Mouse (Mus musculus) layer of hippocampus, postnatal 25 days (tissue): ENCODE measurements at regions not wholly inside any gene's neighbourhood (a gene's known extent, or its start where the extent isn't known, plus 50 kb on each side); places are given as distances from the start of the nearest gene placed in this dataset.

Experiments
- DNase-seq, 2 experiments: peaks; one replicate each; pipeline ENCODE4 v3.0.0; 2022; ENCODE audit warnings: mixed read lengths in 2 of 2, low spot score in 1 of 2; ENCODE audit errors: extremely low spot score in 1 of 2

GRCm38 (mm10) chr2:19714025-19714424, 56.5 kb downstream of the Otud1 start:
- DNase-seq: no peak

GRCm38 (mm10) chr2:19715564-19716238, 58.1 kb downstream of the Otud1 start:
- DNase-seq: peak; percentile 17 to 75

- no peak for DNase-seq
These were observed 58.8 kb downstream of the Otud1 start for GRCm38 (mm10) chr2:19716388-19716787.

DNA sequence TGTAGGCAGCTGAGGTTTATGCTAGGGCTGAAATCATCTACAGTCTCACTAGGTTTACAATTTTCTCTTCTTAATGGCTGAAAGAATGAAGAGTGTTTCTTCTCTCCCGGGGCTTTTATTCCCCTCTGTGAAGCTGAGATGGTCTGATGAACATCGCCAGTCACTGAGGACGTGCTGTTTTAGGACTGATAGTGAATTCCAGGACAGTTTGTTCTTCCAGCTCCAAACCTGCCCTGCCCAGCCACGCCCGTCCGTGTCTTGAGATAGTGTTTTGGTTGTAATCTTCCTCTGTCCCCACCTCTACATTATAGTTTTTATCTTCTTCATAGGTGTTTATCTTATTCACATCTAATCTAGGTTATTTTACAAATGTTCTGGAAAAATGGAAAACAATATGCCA, 68.5 kb downstream of the Otud1 start:
- DNase-seq: no peak

GRCm38 (mm10) chr2:19726904-19727303, 69.4 kb downstream of the Otud1 start:
- peak; percentile 29 to 46 for DNase-seq

GRCm38 (mm10) chr2:19732922-19733859, 75.6 kb downstream of the Otud1 start:
- DNase-seq: no peak

DNA sequence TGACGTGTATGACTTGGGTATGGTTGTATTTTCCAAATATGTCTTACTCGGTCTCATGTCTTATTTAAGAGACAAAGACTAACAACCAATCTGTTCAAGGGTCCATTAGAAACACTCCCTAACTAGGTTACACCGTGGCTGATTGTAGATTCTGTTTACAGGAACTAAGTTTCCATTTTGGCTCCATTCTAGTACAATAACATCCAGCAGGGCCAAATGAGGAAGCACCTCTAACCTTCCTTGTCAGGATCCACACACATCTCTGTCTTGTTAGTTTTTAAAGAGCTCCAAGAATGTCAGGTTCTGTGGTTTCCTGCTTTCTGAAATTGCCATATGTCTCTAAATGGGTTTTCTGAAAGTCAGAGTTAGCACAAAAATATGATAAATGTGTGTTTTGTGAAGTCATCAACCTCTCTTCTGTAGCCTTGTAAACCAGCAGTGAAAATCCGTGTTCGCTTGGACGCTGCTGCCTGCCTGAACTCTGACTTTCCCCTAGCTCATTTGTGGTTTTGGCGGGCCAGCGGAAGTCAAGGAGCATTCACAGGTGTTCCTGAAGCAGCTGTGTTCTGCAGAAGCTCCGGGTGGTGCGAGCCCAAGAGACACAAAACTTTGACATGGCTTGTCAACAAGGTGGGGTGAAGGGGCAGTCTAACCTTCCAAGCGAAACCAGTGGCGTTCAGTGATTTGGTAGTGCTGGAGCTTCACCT, 76.8 kb downstream of the Otud1 start:
- no peak for DNase-seq

DNA sequence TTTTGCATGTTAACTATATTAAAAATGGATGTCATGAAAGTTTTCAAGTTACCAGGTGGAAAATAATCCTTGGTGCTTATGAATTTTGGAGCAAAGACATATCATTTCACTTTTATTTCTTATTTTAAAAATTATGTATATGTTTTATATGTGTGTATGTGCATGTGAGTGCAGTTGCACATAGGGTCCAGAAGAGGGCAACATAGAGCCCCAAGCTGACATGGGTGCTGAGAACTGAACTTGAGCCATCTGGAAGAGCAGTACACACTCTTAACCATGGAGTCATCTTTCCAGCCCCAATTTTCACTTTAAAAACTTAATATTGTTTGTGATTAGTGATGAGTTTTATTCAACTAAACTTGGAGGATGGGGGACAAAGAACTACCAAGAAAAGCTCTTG, 84.0 kb downstream of the Otud1 start:
- DNase-seq: no peak

GRCm38 (mm10) chr2:19743467-19743866, 85.9 kb downstream of the Otud1 start:
- DNase-seq: no peak

- no peak for DNase-seq
These were observed 87.6 kb downstream of the Otud1 start for GRCm38 (mm10) chr2:19744986-19745660.

GRCm38 (mm10) chr2:19752753-19753152, 95.2 kb downstream of the Otud1 start:
- DNase-seq: no peak

GRCm38 (mm10) chr2:19753479-19753878, 95.9 kb downstream of the Otud1 start:
- no peak for DNase-seq

GRCm38 (mm10) chr2:19757910-19758309, 100.4 kb downstream of the Otud1 start:
- DNase-seq: no peak

DNA sequence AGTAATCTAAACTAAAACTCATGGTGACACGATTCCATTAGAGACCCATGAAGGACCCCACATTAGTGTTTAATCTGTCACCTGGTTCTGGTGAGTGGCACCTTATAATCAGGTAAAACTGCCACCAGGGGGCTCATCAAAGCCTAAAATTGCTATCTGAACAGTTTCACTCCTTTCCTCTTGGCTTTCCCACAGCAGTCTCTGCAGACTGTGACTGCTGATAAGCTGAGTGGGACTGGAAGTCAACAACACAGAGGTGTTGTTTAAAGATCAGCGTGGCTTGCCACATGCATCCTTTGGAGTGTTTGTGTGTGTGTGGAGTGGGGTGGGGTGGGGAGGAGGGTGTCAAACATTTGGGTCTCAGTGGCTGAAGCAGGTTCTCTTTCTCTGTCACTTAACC, 101.6 kb downstream of the Otud1 start:
- peak in 1 of 2 experiments; percentile 38 for DNase-seq

GRCm38 (mm10) chr2:19759577-19759976, 102.0 kb downstream of the Otud1 start:
- no peak for DNase-seq

DNA sequence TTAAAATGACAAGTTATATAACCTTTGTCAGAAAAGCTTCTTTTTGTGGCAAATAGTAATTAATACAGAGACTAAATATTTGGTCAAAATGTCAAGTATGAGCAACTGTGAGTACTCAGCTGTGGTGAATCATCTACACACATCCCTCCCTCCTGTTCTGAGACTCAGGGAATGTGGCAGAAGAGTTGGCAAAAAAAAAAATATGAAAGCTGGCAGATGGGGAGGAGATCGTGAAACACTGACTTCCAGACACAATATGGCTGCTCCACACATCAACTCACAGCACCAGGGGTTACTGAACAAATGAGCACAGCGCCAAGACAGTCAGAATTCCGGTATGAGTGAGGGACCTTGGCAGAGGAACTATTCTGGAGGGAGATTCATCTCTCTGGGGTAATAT, 105.4 kb downstream of the Otud1 start:
- DNase-seq: no peak

- DNase-seq: no peak
These were observed 124.7 kb upstream of the Etl4 start for GRCm38 (mm10) chr2:19784913-19785312.

- DNase-seq: no peak
These were observed 123.8 kb upstream of the Etl4 start for GRCm38 (mm10) chr2:19785663-19786260.

DNA sequence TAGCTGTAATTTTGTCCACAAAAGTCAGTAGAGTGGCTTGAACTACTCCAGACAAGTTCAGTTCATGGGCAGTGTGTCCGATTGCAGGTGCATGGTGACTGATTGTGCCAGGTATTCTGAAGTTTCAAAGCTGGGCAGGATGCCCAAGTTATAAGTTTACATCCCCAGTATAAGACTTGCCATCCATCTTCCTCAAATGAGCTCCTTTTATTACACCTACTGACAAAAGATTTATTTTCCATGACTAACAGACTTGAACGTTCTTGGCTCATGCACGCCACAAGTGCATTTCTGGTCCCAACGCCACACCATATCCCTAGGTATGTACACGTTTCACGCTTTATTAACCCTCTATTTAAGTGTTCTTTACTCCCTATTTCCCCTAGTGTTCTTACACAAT, 117.4 kb upstream of the Etl4 start:
- DNase-seq: no peak

DNA sequence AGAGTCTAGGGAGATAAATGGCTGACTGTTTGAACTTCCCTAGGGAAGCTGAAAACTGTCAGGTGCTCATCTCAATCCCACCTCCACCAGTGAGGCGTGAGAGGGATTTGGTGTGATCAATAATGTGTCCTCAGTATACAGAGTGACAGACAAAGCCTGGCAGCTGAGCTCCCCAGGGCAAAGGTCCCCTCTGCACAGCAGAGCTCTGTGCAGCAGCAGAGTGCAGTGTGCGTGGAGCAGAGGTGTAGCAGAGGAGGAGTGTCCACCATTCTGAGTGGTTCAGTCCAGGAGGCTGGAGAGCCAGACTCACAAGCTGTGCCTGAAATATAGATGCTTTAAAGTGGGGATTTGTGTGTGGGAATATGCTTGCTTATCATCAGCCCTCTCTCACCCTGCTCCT, 112.8 kb upstream of the Etl4 start:
- DNase-seq: no peak
